Mouse (Mus musculus): ENCODE results near the gene Mmp28. TPM values are rescaled to one million over a fixed set of nuclear protein-coding genes. Genes with fewer than 3 reads are reported as not detected.

The Mmp28 gene
- 1.6 and 2.1 TPM in 2 replicates for polyA plus RNA-seq (2015; fragmentation: Nextera tagmentation; extraction: Ambion mirVana)

- H3K4me2 ChIP-seq (replicated peaks; ENCODE audit: low read depth), result peak within 1 kb of the TSS; percentile 99
- peak; percentile 37 for ATAC-seq
- peak within 1 kb of the TSS; percentile 66 for H3K4me3 ChIP-seq (ENCODE audit: low read depth, low read length)
- no peak within 1 kb of the TSS for H3K27ac ChIP-seq (ENCODE audit: low read depth, low read length)
- H3K27me3 ChIP-seq (replicated peaks; ENCODE audit: control insufficient read depth, insufficient read depth, low read length), result no peaks in the 10 kb centered on the region
- H3K36me3 ChIP-seq (ENCODE audit: control insufficient read depth, insufficient read depth), result no peaks in the 10 kb centered on the region
- H3K4me1 ChIP-seq (replicated peaks; ENCODE audit: control insufficient read depth, insufficient read depth, low read length), result peaks cover 10% of the 10 kb centered on the region; the same call in 1 of the 2 replicates
- peak within 1 kb of the TSS; percentile 66 for H3K9ac ChIP-seq (ENCODE audit: low read depth, low read length)
- H3K9me3 ChIP-seq (ENCODE audit: control insufficient read depth), result no peaks in the 10 kb centered on the region
- no peak for TF ChIP-seq CTCF (IDR thresholded peaks at IDR 0.05; ENCODE audit: low read depth)
- 1% methylated on average over 35 of the region's 42 CpGs for WGBS
These were observed at the start of gene Mmp28 for GRCm38 (mm10) chr11:83462711-83463244. Gene Mmp28, minus strand, starts transcription at chr11:83463071.

GRCm38 (mm10) chr11:83509521-83509920, 46.6 kb upstream of the Mmp28 start:
- TF ChIP-seq CTCF (IDR thresholded peaks at IDR 0.05; ENCODE audit: low read depth), result no peak
- Histone ChIP-seq H3K4me2 (replicated peaks; ENCODE audit: low read depth) (no peak overlapping the region), H3K36me3 (ENCODE audit: control insufficient read depth, insufficient read depth) (peaks cover 30% of the 10 kb centered on the region), H3K4me1 (replicated peaks; ENCODE audit: control insufficient read depth, insufficient read depth, low read length) (no peaks in the 10 kb centered on the region; the same call in 1 of the 2 replicates), H3K9me3 (ENCODE audit: control insufficient read depth) (no peaks in the 10 kb centered on the region), H3K9ac (ENCODE audit: low read depth, low read length) (no peak overlapping the region), H3K27ac (ENCODE audit: low read depth, low read length) (no peak overlapping the region), H3K4me3 (ENCODE audit: low read depth, low read length) (no peak overlapping the region), H3K27me3 (replicated peaks; ENCODE audit: control insufficient read depth, insufficient read depth, low read length) (no peaks in the 10 kb centered on the region)
- no peak for ATAC-seq

GRCm38 (mm10) chr11:83504308-83504707, 41.4 kb upstream of the Mmp28 start:
- H3K27me3 ChIP-seq (replicated peaks; ENCODE audit: control insufficient read depth, insufficient read depth, low read length), result no peaks in the 10 kb centered on the region
- H3K9me3 ChIP-seq (ENCODE audit: control insufficient read depth), result no peaks in the 10 kb centered on the region
- no peak overlapping the region for H3K9ac ChIP-seq (ENCODE audit: low read depth, low read length)
- ATAC-seq, result no peak
- TF ChIP-seq CTCF (IDR thresholded peaks at IDR 0.05; ENCODE audit: low read depth), result no peak
- no peak overlapping the region for H3K4me3 ChIP-seq (ENCODE audit: low read depth, low read length)
- no peak overlapping the region for H3K27ac ChIP-seq (ENCODE audit: low read depth, low read length)
- H3K4me2 ChIP-seq (replicated peaks; ENCODE audit: low read depth), result no peak overlapping the region
- no peaks in the 10 kb centered on the region for H3K4me1 ChIP-seq (replicated peaks; ENCODE audit: control insufficient read depth, insufficient read depth, low read length)
- peaks cover 57% of the 10 kb centered on the region for H3K36me3 ChIP-seq (ENCODE audit: control insufficient read depth, insufficient read depth)
- WGBS, result 72% methylated on average over 5 of the region's 5 CpGs

- ATAC-seq, result no peak
- Histone ChIP-seq H3K27me3 (replicated peaks; ENCODE audit: control insufficient read depth, insufficient read depth, low read length) (no peaks in the 10 kb centered on the region), H3K4me1 (replicated peaks; ENCODE audit: control insufficient read depth, insufficient read depth, low read length) (no peaks in the 10 kb centered on the region), H3K27ac (ENCODE audit: low read depth, low read length) (no peak overlapping the region), H3K36me3 (ENCODE audit: control insufficient read depth, insufficient read depth) (peaks cover 26% of the 10 kb centered on the region), H3K9ac (ENCODE audit: low read depth, low read length) (no peak overlapping the region), H3K9me3 (ENCODE audit: control insufficient read depth) (no peaks in the 10 kb centered on the region), H3K4me3 (ENCODE audit: low read depth, low read length) (no peak overlapping the region), H3K4me2 (replicated peaks; ENCODE audit: low read depth) (no peak overlapping the region)
- TF ChIP-seq CTCF (IDR thresholded peaks at IDR 0.05; ENCODE audit: low read depth), result no peak
- 86% methylated on average over 2 of the region's 2 CpGs for WGBS
These were observed 32.7 kb upstream of the Mmp28 start for GRCm38 (mm10) chr11:83495571-83495970.

GRCm38 (mm10) chr11:83491488-83491887, 28.6 kb upstream of the Mmp28 start:
- no peaks in the 10 kb centered on the region for H3K9me3 ChIP-seq (ENCODE audit: control insufficient read depth)
- no peak overlapping the region for H3K4me3 ChIP-seq (ENCODE audit: low read depth, low read length)
- H3K4me2 ChIP-seq (replicated peaks; ENCODE audit: low read depth), result no peak overlapping the region
- no peak overlapping the region for H3K27ac ChIP-seq (ENCODE audit: low read depth, low read length)
- no peaks in the 10 kb centered on the region for H3K4me1 ChIP-seq (replicated peaks; ENCODE audit: control insufficient read depth, insufficient read depth, low read length)
- no peaks in the 10 kb centered on the region for H3K27me3 ChIP-seq (replicated peaks; ENCODE audit: control insufficient read depth, insufficient read depth, low read length)
- no peak for ATAC-seq
- H3K9ac ChIP-seq (ENCODE audit: low read depth, low read length), result no peak overlapping the region
- H3K36me3 ChIP-seq (ENCODE audit: control insufficient read depth, insufficient read depth), result peaks cover 30% of the 10 kb centered on the region
- 81% methylated on average over 4 of the region's 4 CpGs for WGBS
- TF ChIP-seq CTCF (IDR thresholded peaks at IDR 0.05; ENCODE audit: low read depth), result peak; percentile 51

GRCm38 (mm10) chr11:83473235-83474016, 10.6 kb upstream of the Mmp28 start:
- TF ChIP-seq CTCF (IDR thresholded peaks at IDR 0.05; ENCODE audit: low read depth), result no peak
- Histone ChIP-seq H3K4me1 (replicated peaks; ENCODE audit: control insufficient read depth, insufficient read depth, low read length) (0 out of 2 replicates have a peak, but pooled peaks cover 4% of the 10 kb centered on the region), H3K4me3 (ENCODE audit: low read depth, low read length) (peak overlapping the region; percentile 78), H3K36me3 (ENCODE audit: control insufficient read depth, insufficient read depth) (no peaks in the 10 kb centered on the region), H3K27me3 (replicated peaks; ENCODE audit: control insufficient read depth, insufficient read depth, low read length) (no peaks in the 10 kb centered on the region), H3K4me2 (replicated peaks; ENCODE audit: low read depth) (peak overlapping the region; percentile 82), H3K27ac (ENCODE audit: low read depth, low read length) (peak overlapping the region; percentile 97), H3K9ac (ENCODE audit: low read depth, low read length) (peak overlapping the region; percentile 73), H3K9me3 (ENCODE audit: control insufficient read depth) (no peaks in the 10 kb centered on the region)
- ATAC-seq, result peak; percentile 74
- under 1% methylated on average over 49 of the region's 52 CpGs for WGBS
